Mouse (Mus musculus): ENCODE measurements around the gene Cdc42se2.

Gene Cdc42se2

DNA sequence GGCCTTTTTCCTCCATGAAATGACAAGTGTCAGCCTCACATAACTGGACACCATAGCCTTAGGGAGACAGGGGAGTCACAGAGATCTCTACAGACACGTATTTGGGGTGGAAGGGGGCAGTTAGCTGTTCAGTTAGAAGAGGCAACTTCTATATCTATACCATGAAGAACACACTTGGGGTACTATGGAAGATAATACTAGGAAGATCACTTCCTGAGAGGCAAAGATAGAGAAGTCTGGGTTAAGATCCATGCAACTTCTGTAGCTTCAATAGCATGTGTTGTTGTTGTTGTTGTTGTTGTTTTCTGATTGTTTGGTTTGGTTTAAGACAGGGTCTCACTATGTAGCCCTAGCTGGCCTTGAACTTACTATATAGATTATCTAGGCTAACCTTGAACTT, 5.7 kb upstream of the Cdc42se2 start:
- no peak for DNase-seq (ENCODE audit: low spot score in 2 of 2)

DNA sequence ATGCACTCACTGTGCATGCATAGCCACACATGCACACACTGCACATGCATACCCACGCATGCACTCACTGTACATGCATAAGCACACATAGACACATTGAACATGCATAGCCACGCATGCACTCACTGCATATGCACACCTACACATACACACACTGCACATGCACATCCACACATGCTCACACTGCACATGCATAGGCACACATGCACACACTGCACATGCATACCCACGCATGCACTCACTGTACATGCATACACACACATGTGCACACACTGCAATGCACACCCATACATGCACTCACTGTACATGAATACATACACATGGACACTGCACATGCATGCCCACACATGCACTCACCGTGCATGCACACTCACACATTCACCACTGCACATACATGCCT, 4.0 kb upstream of the Cdc42se2 start:
- DNase-seq (ENCODE audit: low spot score in 2 of 2), result no peak

GRCm38 (mm10) chr11:54786858-54787487, 502 bp downstream of the Cdc42se2 start:
- DNase-seq (ENCODE audit: low spot score in 2 of 2), result peak; percentile 55 to 57

DNA sequence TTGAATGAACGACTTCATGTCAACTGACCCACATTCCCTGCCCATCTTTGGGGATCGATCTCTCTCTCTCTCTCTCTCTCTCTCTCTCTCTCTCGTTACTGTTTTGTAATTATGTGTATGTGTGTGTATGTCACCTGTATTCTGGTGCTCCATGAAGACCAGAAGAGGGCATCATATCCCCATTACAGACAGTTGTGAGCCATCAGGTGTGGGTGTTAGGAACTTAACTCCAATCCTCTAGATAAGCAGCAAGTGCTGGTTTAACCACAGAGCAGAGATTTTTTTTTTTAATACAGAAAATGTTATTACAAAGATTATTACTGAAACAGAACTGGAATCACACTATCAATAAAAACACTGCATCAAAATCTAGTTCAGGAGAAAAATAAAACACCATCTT, 1.9 kb downstream of the Cdc42se2 start:
- DNase-seq (ENCODE audit: low spot score in 2 of 2), result no peak

DNA sequence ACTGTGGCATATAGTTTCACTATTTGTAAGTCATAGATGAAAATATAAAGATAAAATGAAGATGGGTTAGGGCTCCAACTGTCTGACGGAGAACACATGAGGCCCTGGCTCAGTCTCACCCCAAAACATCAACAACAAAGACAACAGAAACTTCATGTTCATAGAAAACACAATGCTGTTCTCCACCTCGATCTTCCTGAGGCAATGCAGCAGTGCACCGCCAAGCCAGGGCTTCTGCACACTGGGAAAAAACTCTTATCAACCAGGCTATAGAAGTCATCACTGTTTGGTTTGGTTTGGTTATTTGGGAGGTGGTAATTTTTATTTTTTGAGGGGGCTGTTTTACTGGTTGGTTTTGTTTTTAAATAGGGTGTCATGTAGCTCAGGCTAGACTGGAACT, 3.0 kb downstream of the Cdc42se2 start:
- DNase-seq (ENCODE audit: low spot score in 2 of 2), result no peak

DNA sequence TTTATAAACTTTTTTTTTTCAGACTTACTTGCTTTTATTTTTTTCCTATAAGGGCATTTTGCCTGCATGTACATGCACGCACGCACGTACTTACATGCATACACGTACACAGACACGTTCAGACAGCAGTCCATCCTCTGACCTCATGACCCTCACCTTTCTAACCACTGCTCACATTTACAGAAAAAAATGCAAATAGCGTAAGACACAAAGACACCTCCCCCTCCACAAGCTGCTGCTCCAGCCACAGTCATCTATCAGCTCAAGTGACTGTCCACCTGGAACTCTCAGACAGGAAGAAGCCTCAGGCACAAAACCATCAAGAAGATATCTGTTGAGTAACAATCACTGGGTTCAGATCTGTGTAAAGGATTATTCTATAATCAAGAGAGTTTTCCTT, 5.2 kb downstream of the Cdc42se2 start:
- DNase-seq (ENCODE audit: low spot score in 2 of 2), result no peak

GRCm38 (mm10) chr11:54779946-54780345, 7.5 kb downstream of the Cdc42se2 start:
- DNase-seq (ENCODE audit: low spot score in 2 of 2), result no peak

- DNase-seq (ENCODE audit: low spot score in 2 of 2), result no peak
Measured at GRCm38 (mm10) chr11:54778131-54778844, 9.2 kb downstream of the Cdc42se2 start.

DNA sequence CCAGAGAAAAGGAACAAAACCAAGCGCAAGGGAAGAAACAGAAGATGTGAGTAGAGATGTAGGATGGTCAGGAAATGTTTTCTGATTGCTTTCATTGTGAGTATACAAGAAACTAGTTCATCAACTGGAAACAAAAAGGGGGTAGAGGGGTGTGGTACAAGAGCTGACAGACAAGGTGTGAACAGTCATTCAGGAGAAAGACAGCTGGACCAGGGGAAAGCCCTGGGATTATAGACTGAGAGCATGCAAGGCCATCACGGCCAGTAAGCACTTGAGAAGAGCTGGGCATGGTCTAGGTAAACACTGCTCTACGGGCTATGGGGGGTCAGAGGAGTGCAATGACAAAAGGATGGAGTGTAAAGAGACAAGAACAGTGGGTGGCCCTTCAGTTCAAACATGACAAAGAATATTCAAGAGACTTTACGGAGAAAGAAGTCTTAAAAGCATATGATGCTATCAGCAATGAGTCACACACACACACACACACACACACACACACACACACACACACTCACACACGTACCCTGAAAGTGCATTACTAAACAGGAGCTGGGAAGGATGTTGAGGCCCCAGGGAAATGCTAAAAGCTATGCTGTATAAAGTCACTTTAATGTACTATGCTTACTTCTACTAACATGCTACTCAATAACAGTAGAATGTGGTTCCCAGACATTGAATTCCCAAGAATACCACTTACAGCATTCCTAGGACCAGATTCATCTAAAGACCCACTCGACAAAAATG, 9.9 kb downstream of the Cdc42se2 start:
- no peak for DNase-seq (ENCODE audit: low spot score in 2 of 2)

DNA sequence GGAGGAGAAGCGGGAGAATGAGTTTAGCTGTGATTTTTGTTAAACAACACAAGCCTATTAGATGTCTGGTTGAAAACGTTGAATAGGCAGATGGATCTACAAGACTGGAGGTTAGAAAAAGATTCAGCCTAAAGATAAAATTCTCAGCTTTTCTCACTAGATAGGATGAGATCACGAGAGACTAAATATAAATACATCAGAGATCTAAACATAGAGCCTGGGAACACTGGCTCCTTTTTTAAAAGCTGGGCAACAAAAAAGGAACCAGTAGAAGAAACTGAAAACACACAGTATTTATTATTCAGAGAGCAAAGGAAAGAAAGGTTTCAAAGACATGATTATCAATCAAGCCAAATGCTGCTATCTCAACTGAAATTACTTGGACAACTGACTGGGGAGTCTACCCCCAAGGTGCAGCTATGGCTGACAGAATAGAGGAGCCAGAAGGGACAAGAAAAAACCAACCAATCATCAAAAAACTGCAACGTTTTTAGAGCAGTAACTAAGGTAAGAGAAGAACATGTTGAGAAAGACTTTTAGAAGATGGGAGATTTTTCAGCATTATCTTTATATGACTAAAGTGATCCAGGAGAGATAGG, 10.6 kb downstream of the Cdc42se2 start:
- no peak for DNase-seq (ENCODE audit: low spot score in 2 of 2)

DNA sequence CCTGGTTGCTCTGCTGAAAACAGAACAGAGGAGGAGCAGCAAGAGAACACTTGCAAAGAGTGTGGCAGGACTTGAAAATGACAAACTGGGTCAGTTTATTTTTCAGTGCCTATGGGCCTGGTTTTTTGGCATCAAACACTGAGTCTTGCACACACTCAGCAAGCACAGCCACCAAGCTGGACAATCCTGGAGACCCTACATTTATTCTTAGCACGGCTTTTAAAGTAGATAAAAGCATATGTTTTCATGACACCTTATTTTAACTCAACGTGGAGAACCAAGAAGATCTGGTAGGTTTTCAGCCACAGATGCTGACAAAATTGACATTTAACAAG, 11.1 kb downstream of the Cdc42se2 start:
- no peak for DNase-seq (ENCODE audit: low spot score in 2 of 2)

DNA sequence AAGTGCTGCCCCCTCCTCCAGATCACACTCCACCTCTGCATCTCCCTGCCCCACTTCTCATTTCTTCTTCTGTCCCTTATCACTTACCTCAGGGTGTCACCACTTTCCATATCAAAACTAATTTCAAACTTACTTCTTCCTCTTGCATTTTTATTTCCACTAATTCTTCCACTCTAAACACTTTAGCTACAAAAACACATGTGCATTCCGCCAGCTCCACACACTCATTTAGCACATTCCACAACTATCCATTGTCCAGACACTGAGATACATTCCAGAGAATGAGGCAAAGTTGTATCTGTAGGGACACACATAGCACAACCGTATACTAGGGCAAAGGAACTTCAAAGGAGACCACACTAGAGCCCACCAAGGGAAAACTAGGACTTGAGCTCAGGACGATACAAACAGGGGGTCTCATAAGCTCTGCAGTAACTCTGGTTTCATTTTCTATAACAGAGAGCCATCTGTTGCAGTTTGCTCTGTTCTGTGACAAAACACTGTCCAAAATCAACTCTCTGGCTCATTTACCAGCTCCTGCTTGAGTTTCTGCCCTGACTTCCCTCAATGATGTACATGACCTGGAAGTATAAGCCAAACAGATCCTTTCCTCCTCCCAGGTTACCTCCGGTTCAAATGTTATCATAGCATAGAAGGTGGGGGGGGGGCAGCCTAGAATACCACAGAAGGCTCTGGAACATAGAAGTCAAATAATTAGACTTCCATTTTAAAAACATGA, 11.7 kb downstream of the Cdc42se2 start:
- no peak for DNase-seq (ENCODE audit: low spot score in 2 of 2)

DNA sequence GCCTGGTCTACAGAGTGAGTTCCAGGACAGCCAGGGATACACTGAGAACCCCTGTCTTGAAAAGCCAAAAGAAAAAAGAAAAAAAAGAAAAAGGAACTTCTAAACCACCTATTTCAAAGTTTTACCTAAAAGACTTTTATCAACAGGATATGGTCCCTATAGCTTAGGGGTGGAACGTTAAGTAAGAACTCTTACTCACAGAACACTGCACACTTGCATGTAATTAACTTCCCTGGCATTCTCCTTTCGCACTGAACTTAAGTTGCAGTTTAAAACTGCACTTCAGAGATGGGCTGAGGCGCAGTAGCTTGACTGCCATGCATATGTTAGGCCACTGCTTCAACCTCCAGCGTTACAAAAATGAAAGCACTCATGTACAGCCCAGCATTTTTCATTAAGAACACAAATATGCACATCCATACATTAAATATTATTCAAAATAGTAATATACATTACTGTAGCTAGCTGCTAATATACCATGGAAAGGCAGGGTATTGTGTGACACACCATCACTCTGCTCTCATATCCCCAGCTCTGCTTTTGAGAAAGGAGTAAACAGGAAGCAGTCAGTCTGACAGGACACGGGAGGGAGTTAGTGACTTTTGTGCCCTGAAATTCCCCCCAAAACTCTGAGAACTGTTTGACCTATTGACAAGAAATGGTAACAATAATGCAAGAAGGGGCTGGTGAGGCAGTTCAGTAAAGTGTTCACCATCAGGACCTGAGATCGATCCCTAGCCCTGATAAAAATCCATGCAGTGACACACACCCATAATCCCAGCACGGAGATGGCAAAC, 13.0 kb downstream of the Cdc42se2 start:
- no peak for DNase-seq (ENCODE audit: low spot score in 2 of 2)

- DNase-seq (ENCODE audit: low spot score in 2 of 2), result no peak
Measured at GRCm38 (mm10) chr11:54771549-54771948, 15.9 kb downstream of the Cdc42se2 start.

DNA sequence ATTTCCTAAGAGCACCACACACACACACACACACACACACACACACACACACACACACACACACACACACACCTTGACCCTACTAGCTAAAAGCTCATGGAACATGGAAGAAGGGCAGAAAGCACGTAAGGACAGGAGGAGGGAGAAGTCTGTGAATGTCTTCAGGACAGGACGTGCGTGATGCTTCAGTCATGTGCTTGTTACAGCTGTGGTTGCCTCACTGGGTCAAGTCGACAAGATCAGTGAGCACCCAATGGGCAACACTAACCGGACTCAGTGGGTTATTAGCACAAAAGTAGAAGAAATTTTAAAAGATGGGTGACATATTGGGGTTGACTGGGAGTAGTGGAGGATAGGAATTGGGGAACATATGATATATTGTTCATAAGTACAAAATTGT, 17.6 kb downstream of the Cdc42se2 start:
- no peak for DNase-seq (ENCODE audit: low spot score in 2 of 2)

DNA sequence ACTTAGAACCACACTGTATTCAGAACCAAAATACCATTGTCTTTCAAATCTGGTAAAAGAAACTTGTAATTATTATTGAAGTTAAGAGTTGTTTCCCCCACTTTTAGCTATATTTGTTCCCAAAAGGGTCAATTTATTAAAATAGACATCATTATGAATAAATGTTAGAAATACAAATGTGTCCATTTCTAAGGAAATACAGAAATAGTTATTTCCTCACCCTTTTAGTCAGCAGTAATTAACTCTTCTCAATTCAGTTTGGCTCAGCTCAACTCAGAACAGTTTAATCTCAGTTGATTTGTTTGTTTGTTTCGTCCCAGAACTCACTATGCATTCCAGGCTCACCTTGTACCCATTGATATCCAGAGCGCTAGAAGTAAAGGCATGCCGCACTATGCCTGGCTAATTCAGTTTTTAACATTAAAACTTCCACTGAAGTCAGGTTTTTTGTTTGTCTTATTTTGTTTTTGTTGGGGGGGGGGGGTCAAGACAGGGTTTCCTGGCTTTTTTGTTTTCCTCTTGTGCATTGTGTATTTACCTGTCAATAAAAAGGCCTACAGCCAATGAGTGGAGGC, 19.3 kb downstream of the Cdc42se2 start:
- no peak for DNase-seq (ENCODE audit: low spot score in 2 of 2)

DNA sequence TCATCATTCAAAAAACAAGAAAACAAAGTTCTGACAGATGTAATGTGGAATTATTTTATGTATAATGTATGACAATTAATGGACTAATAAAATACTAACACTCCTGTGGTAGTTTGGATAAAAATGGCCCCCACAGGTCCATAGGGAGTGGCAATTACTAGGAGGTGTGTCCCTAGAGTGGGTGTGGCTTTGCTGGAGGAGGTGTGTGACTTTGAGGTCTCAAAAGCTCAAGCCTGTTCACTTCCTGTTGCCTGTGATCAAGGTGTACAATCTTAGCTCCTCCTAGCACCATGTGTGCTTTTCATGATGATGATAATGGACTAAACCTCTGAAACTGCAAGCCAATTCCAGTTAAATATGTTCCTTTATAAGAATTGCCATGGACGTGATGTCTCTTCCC, 22.7 kb downstream of the Cdc42se2 start:
- no peak for DNase-seq (ENCODE audit: low spot score in 2 of 2)

- DNase-seq (ENCODE audit: low spot score in 2 of 2), result no peak
Measured at GRCm38 (mm10) chr11:54764026-54764425, 23.4 kb downstream of the Cdc42se2 start.

- DNase-seq (ENCODE audit: low spot score in 2 of 2), result no peak
Measured at GRCm38 (mm10) chr11:54762735-54763134, 24.7 kb downstream of the Cdc42se2 start.

GRCm38 (mm10) chr11:54757993-54758392, 29.5 kb downstream of the Cdc42se2 start:
- peak in 1 of 2 experiments; percentile 26 for DNase-seq (ENCODE audit: low spot score in 2 of 2)
